Comparison of ENCODE assay signal across 8 mouse cellular contexts in genomic region chr11:97576136-97576906, GRCm38 (mm10). TPM values are rescaled to one million over a fixed set of nuclear protein-coding genes. Genes with fewer than 3 reads are reported as not detected.
DNase-seq lines count a peak whose midpoint lies in the region; ATAC-seq and TF ChIP-seq lines count a peak whose summit lies in the region.

Gene Srcin1, minus strand, starts transcription at chr11:97576186.

- 46% methylated on average over 9 of the region's 9 CpGs for WGBS in spleen, adult 2 months
- 24% methylated on average over 9 of the region's 9 CpGs for WGBS in embryonic facial prominence, embryonic 14.5 days
- whole genome bisulfite sequencing in heart, embryonic 16.5 days, result 29% methylated on average over 9 of the region's 9 CpGs
- WGBS in liver, embryonic 16.5 days (ENCODE audit: insufficient replicate concordance), result 26% methylated on average over 9 of the region's 9 CpGs

- no peaks in the 10 kb centered on the region for H3K36me3 ChIP-seq in spleen, adult 2 months (ENCODE audit: control insufficient read depth, insufficient read depth, low read length)
- H3K36me3 ChIP-seq in embryonic facial prominence, embryonic 14.5 days (ENCODE audit: control insufficient read depth, insufficient read depth, low read length), result no peaks in the 10 kb centered on the region
- no peaks in the 10 kb centered on the region for H3K36me3 ChIP-seq in heart, embryonic 16.5 days (ENCODE audit: control insufficient read depth, insufficient read depth)
- H3K36me3 ChIP-seq in liver, embryonic 16.5 days (ENCODE audit: control insufficient read depth, insufficient read depth), result no peaks in the 10 kb centered on the region

- no peaks in the 10 kb centered on the region for H3K9me3 ChIP-seq in embryonic facial prominence, embryonic 14.5 days (ENCODE audit: control insufficient read depth, low read length)
- H3K9me3 ChIP-seq in heart, embryonic 16.5 days (replicated peaks; ENCODE audit: control insufficient read depth, low read length), result no peaks in the 10 kb centered on the region
- no peaks in the 10 kb centered on the region for H3K9me3 ChIP-seq in liver, embryonic 16.5 days (replicated peaks; ENCODE audit: control insufficient read depth, low read length)

- peak within 1 kb of the TSS; percentile 46 for H3K4me3 ChIP-seq in spleen, adult 2 months (ENCODE audit: extremely low read depth, insufficient read depth, insufficient read length)
- H3K4me3 ChIP-seq in embryonic facial prominence, embryonic 14.5 days (ENCODE audit: low read depth, low read length), result peak within 1 kb of the TSS; percentile 62
- peak within 1 kb of the TSS; percentile 59 for H3K4me3 ChIP-seq in heart, embryonic 16.5 days (ENCODE audit: low read length)
- peak within 1 kb of the TSS; percentile 56 for H3K4me3 ChIP-seq in liver, embryonic 16.5 days (ENCODE audit: low read depth, low read length)

- no peak for TF ChIP-seq CTCF in spleen, adult 2 months (IDR thresholded peaks at IDR 0.05; ENCODE audit: extremely low read depth, insufficient read depth, insufficient read length, insufficient replicate concordance)

- peak within 1 kb of the TSS; percentile 98 for H3K4me2 ChIP-seq in embryonic facial prominence, embryonic 14.5 days (ENCODE audit: low read depth, low read length)
- H3K4me2 ChIP-seq in heart, embryonic 16.5 days (ENCODE audit: low read depth, low read length), result peak within 1 kb of the TSS; percentile 99
- peak within 1 kb of the TSS; percentile 77 for H3K4me2 ChIP-seq in liver, embryonic 16.5 days (ENCODE audit: low read depth, low read length)

- no peak within 1 kb of the TSS for H3K27ac ChIP-seq in spleen, adult 2 months (ENCODE audit: insufficient read depth, low read length)
- H3K27ac ChIP-seq in embryonic facial prominence, embryonic 14.5 days (replicated peaks; ENCODE audit: low read depth, low read length), result peak within 1 kb of the TSS; percentile 46; the same call in 1 of the 2 replicates
- H3K27ac ChIP-seq in heart, embryonic 16.5 days (ENCODE audit: low read length), result no peak within 1 kb of the TSS
- H3K27ac ChIP-seq in liver, embryonic 16.5 days (ENCODE audit: low read length), result no peak within 1 kb of the TSS

- TF ChIP-seq POLR2A in spleen, adult 2 months (IDR thresholded peaks at IDR 0.05; ENCODE audit: low read depth, low read length), result no peak

- peak within 1 kb of the TSS; percentile 67 for H3K9ac ChIP-seq in embryonic facial prominence, embryonic 14.5 days (ENCODE audit: low read depth, low read length)
- peak within 1 kb of the TSS; percentile 67 for H3K9ac ChIP-seq in heart, embryonic 16.5 days (ENCODE audit: low read length)
- 0 out of 2 replicates have a peak within 1 kb of the TSS, but pooled peaks have one; percentile 9 for H3K9ac ChIP-seq in liver, embryonic 16.5 days (ENCODE audit: low read depth, low read length)

- no peak for DNase-seq in spleen, adult 2 months (ENCODE audit: low read depth in 1 of 2, low spot score in 2 of 2)
- DNase-seq in spleen, postnatal 10 days (ENCODE audit: low spot score in 2 of 2), result no peak
- DNase-seq in embryonic facial prominence, embryonic 14.5 days (ENCODE audit: low spot score), result peak; percentile 71
- peak; percentile 94 to 96 for DNase-seq in kidney, postnatal 25 days
- peak; percentile 49 for DNase-seq in ovary, postnatal 14 days (ENCODE audit: low spot score)

- peaks cover 3% of the 10 kb centered on the region for H3K4me1 ChIP-seq in spleen, adult 2 months (ENCODE audit: control insufficient read depth, insufficient read depth, insufficient read length)
- peaks cover 7% of the 10 kb centered on the region; the same call in 1 of the 2 replicates for H3K4me1 ChIP-seq in embryonic facial prominence, embryonic 14.5 days (ENCODE audit: control insufficient read depth, insufficient read depth, low read length)
- H3K4me1 ChIP-seq in heart, embryonic 16.5 days (ENCODE audit: control insufficient read depth, insufficient read depth, low read length), result peaks cover 9% of the 10 kb centered on the region
- no peaks in the 10 kb centered on the region; the same call in 1 of the 2 replicates for H3K4me1 ChIP-seq in liver, embryonic 16.5 days (ENCODE audit: control insufficient read depth, low read depth, low read length)

- peak; percentile 39; the same call in 1 of the 2 replicates for ATAC-seq in embryonic facial prominence, embryonic 14.5 days (ENCODE audit: low read depth)
- no peak for ATAC-seq in heart, embryonic 16.5 days (replicated peaks; ENCODE audit: extremely low read depth, insufficient read depth, low FRiP score)
- ATAC-seq in liver, embryonic 16.5 days (ENCODE audit: low read depth), result no peak
- ATAC-seq in frontal cortex, adult (ENCODE audit: low TSS enrichment), result no peak

- peaks cover 21% of the 10 kb centered on the region for H3K27me3 ChIP-seq in spleen, adult 2 months (ENCODE audit: control insufficient read depth, insufficient read depth, low read length)
- peaks cover 37% of the 10 kb centered on the region for H3K27me3 ChIP-seq in embryonic facial prominence, embryonic 14.5 days (replicated peaks; ENCODE audit: control insufficient read depth, insufficient read depth, low read length)
- H3K27me3 ChIP-seq in heart, embryonic 16.5 days (ENCODE audit: control insufficient read depth, insufficient read depth, low read length), result peaks cover 69% of the 10 kb centered on the region
- H3K27me3 ChIP-seq in liver, embryonic 16.5 days (ENCODE audit: control insufficient read depth, insufficient read depth, low read depth, low read length), result peaks cover 64% of the 10 kb centered on the region

RNA-seq across cellular contexts. Expression of gene Srcin1, which starts in this region (rescaled TPM):
- 0.13 TPM in 2 replicates for polyA plus RNA-seq in spleen, adult 2 months (2012; rRNA removed)
- polyA plus RNA-seq in embryonic facial prominence, embryonic 14.5 days (2014; fragmentation: Nextera tagmentation; extraction: Ambion mirVana), result 0.76 and 1.6 TPM in 2 replicates
- polyA plus RNA-seq in heart, embryonic 16.5 days (2015; fragmentation: Nextera tagmentation; extraction: Ambion mirVana), result 0.04 and 0.08 TPM in 2 replicates
- polyA plus RNA-seq in liver, embryonic 16.5 days (2015; fragmentation: Nextera tagmentation; extraction: Ambion mirVana), result not detected in 2 replicates

Comparison
In these comparisons a context has a peak if more than half of its experiments do, and no peak if none do; other contexts are left out.
1. DNase-seq: peak in embryonic facial prominence, embryonic 14.5 days (single experiment), kidney, postnatal 25 days (2 of 2) and ovary, postnatal 14 days (single experiment); none in spleen, adult 2 months (0 of 2) and spleen, postnatal 10 days (0 of 2).
2. H3K9ac ChIP-seq: peak in every context shown above with its lines; median percentile 67 in embryonic facial prominence, embryonic 14.5 days; 67 in heart, embryonic 16.5 days; 9 in liver, embryonic 16.5 days.
3. Peak in every context shown above with its lines, with median percentiles within 50 percentile points of each other: H3K4me3 ChIP-seq and H3K4me2 ChIP-seq.